In genomic region chr4:129256450-129257380, GRCm38 (mm10) we compare ENCODE assay signal across 8 mouse cellular contexts. TPM values are rescaled to one million over a fixed set of nuclear protein-coding genes. Genes with fewer than 3 reads are reported as not detected.
DNase-seq lines count a peak whose midpoint lies in the region; ATAC-seq lines count a peak whose summit lies in the region.

No protein-coding gene starts in this region.

- H3K4me2 ChIP-seq in heart, embryonic 14.5 days (ENCODE audit: low read length): peak overlapping the region; percentile 35
- no peak overlapping the region for H3K4me2 ChIP-seq in limb, embryonic 15.5 days

- H3K4me3 ChIP-seq in heart, embryonic 14.5 days (ENCODE audit: control insufficient read depth in 1 of 2, insufficient read depth in 1 of 2, low read depth in 1 of 2, low read length in 2 of 2): no peak overlapping the region
- no peak overlapping the region for H3K4me3 ChIP-seq in limb, embryonic 15.5 days

- DNase-seq in adrenal gland, postnatal 25 days: peak; percentile 42
- no peak for DNase-seq in adrenal gland, adult 18-20 months (ENCODE audit: low spot score in 2 of 2)
- peak; percentile 50 for DNase-seq in NIH3T3 (ENCODE audit: low read depth)
- DNase-seq in retina, postnatal 1 day: peak; percentile 76
- no peak for DNase-seq in cerebellum, adult 8-10 months
- no peak for DNase-seq in cerebellum, adult 9-11 months

- no peaks in the 10 kb centered on the region for H3K36me3 ChIP-seq in heart, embryonic 14.5 days (ENCODE audit: control insufficient read depth, insufficient read depth, low read length)
- no peaks in the 10 kb centered on the region for H3K36me3 ChIP-seq in limb, embryonic 15.5 days

- 19% methylated on average over 8 of the region's 8 CpGs for WGBS in heart, embryonic 14.5 days
- 36% methylated on average over 8 of the region's 8 CpGs for WGBS in limb, embryonic 15.5 days

- no peaks in the 10 kb centered on the region for H3K9me3 ChIP-seq in heart, embryonic 14.5 days (ENCODE audit: control insufficient read depth, low read length)
- H3K9me3 ChIP-seq in limb, embryonic 15.5 days: no peaks in the 10 kb centered on the region

- H3K27ac ChIP-seq in heart, embryonic 14.5 days (replicated peaks in 1 of 2; ENCODE audit: control insufficient read depth in 1 of 2, insufficient read depth in 1 of 2, low read depth in 2 of 2, low read length in 2 of 2): peak overlapping the region in 1 of 2 experiments; percentile 45; a peak in 3 of 4 replicates
- 0 out of 2 replicates have a peak overlapping the region, but pooled peaks have one; percentile 2 for H3K27ac ChIP-seq in limb, embryonic 15.5 days

- peak; percentile 72 for ATAC-seq in heart, embryonic 14.5 days (ENCODE audit: insufficient number of reproducible peaks, insufficient read depth, low FRiP score, low read depth)
- peak; percentile 45; the same call in 1 of the 2 replicates for ATAC-seq in limb, embryonic 15.5 days (ENCODE audit: insufficient number of reproducible peaks, low FRiP score, low TSS enrichment, low read depth)

- H3K27me3 ChIP-seq in heart, embryonic 14.5 days (ENCODE audit: control insufficient read depth, insufficient read depth, low read length): peaks cover 25% of the 10 kb centered on the region
- H3K27me3 ChIP-seq in limb, embryonic 15.5 days: no peaks in the 10 kb centered on the region

- peaks cover 9 to 14% of the 10 kb centered on the region in 2 experiments for H3K4me1 ChIP-seq in heart, embryonic 14.5 days (ENCODE audit: control insufficient read depth in 2 of 2, insufficient read depth in 2 of 2, low read length in 2 of 2)
- H3K4me1 ChIP-seq in limb, embryonic 15.5 days: peaks cover 13% of the 10 kb centered on the region

- 0 out of 2 replicates have a peak overlapping the region, but pooled peaks have one; percentile 17 for H3K9ac ChIP-seq in heart, embryonic 14.5 days (ENCODE audit: low read length)
- no peak overlapping the region for H3K9ac ChIP-seq in limb, embryonic 15.5 days

RNA-seq across cellular contexts. Expression of gene C77080, which starts 4.5 kb away (rescaled TPM):
- 14.5 and 17.8 TPM in 2 replicates for total RNA-seq in adrenal gland, postnatal 25 days (2021)
- 10 to 100 TPM; 18.1 to 22.1 TPM for total RNA-seq in adrenal gland, adult 18-20 months (2021)
- polyA plus RNA-seq in heart, embryonic 14.5 days (2014; fragmentation: Nextera tagmentation; extraction: Ambion mirVana): 1.3 and 1.4 TPM in 2 replicates
- 9.6 and 11.6 TPM in 2 replicates for polyA plus RNA-seq in limb, embryonic 15.5 days (2015; fragmentation: Nextera tagmentation; extraction: Ambion mirVana)

RNA-seq across cellular contexts. Expression of gene Sync, which starts 30.7 kb away (rescaled TPM):
- 0.61 and 0.86 TPM in 2 replicates for total RNA-seq in adrenal gland, postnatal 25 days (2021)
- 1 to 10 TPM in 1 of 2 experiments, under 1 TPM in 1; 0.76 to 1.5 TPM for total RNA-seq in adrenal gland, adult 18-20 months (2021)
- polyA plus RNA-seq in heart, embryonic 14.5 days (2014; fragmentation: Nextera tagmentation; extraction: Ambion mirVana): 1.6 and 1.8 TPM in 2 replicates
- 5.0 and 9.6 TPM in 2 replicates for polyA plus RNA-seq in limb, embryonic 15.5 days (2015; fragmentation: Nextera tagmentation; extraction: Ambion mirVana)

Comparison
In these comparisons a context has a peak if more than half of its experiments do, and no peak if none do; other contexts are left out.
1. DNase-seq: peak in adrenal gland, postnatal 25 days (single experiment), NIH3T3 (single experiment) and retina, postnatal 1 day (single experiment); none in adrenal gland, adult 18-20 months (0 of 2), cerebellum, adult 8-10 months (single experiment) and cerebellum, adult 9-11 months (single experiment).